Comparison of ENCODE assay signal across 11 mouse cellular contexts in genomic region chr7:97740948-97741347, GRCm38 (mm10). TPM values are rescaled to one million over a fixed set of nuclear protein-coding genes. Genes with fewer than 3 reads are reported as not detected.
DNase-seq lines count a peak whose midpoint lies in the region; ATAC-seq lines count a peak whose summit lies in the region.
"Had no signal": no experiment of that assay in that cellular context is flagged by ENCODE, and none has a peak within 500 bp of the region (broad histone marks: within the 10 kb centered on the region; RNA-seq: fewer than 3 reads in every experiment).

No protein-coding gene starts in this region.

- no peak for ATAC-seq in heart, embryonic 12.5 days (ENCODE audit: insufficient number of reproducible peaks, low FRiP score)

- H3K9me3 ChIP-seq in limb, embryonic 10.5 days (replicated peaks): no peaks in the 10 kb centered on the region
- no peaks in the 10 kb centered on the region for H3K9me3 ChIP-seq in heart, embryonic 12.5 days (replicated peaks)

- H3K27ac ChIP-seq in limb, embryonic 10.5 days: no peak overlapping the region
- H3K27ac ChIP-seq in heart, embryonic 12.5 days (ENCODE audit: poor library complexity, severe bottlenecking): no peak overlapping the region

- peaks cover 19% of the 10 kb centered on the region for H3K4me1 ChIP-seq in limb, embryonic 10.5 days
- H3K4me1 ChIP-seq in heart, embryonic 12.5 days (replicated peaks): peaks cover 9% of the 10 kb centered on the region

- DNase-seq in 3T3-L1 (ENCODE audit: low read depth, low spot score): peak; percentile 37
- DNase-seq in adrenal gland, adult 18-20 months (ENCODE audit: low spot score in 2 of 2): peak; percentile 34 to 40
- peak; percentile 40 for DNase-seq in limb, embryonic 10.5 days (ENCODE audit: low spot score)
- peak; percentile 33 for DNase-seq in lung, postnatal 25 days (ENCODE audit: low spot score)
- DNase-seq in layer of hippocampus, postnatal 25 days (ENCODE audit: extremely low spot score in 1 of 2, low spot score in 1 of 2): no peak
- no peak for DNase-seq in thymus, adult 18-20 months
- DNase-seq: cerebellum, postnatal 25 days; gastrocnemius, postnatal 10 days; heart, postnatal 4 days; right cerebral cortex, postnatal 14 days had no signal

- H3K36me3 ChIP-seq in limb, embryonic 10.5 days: no peaks in the 10 kb centered on the region
- H3K36me3 ChIP-seq in heart, embryonic 12.5 days: no peaks in the 10 kb centered on the region

- peaks cover 14% of the 10 kb centered on the region; the same call in 1 of the 2 replicates for H3K27me3 ChIP-seq in limb, embryonic 10.5 days (ENCODE audit: low read depth, poor library complexity, severe bottlenecking)
- 0 out of 2 replicates have a peak, but pooled peaks cover under 1% of the 10 kb centered on the region for H3K27me3 ChIP-seq in heart, embryonic 12.5 days (replicated peaks)

- H3K4me3 ChIP-seq in limb, embryonic 10.5 days: no peak overlapping the region
- no peak overlapping the region for H3K4me3 ChIP-seq in heart, embryonic 12.5 days

- WGBS in limb, embryonic 10.5 days: 75% methylated on average over 10 of the region's 10 CpGs
- WGBS in heart, embryonic 12.5 days: 77% methylated on average over 10 of the region's 10 CpGs

- no peak overlapping the region for H3K4me2 ChIP-seq in heart, embryonic 12.5 days

- no peak overlapping the region for H3K9ac ChIP-seq in heart, embryonic 12.5 days

RNA-seq across cellular contexts. Expression of gene Aqp11, which starts 2.9 kb away (rescaled TPM):
- total RNA-seq in adrenal gland, adult 18-20 months (2021): 1 to 10 TPM; 2.8 to 3.8 TPM
- 2.8 and 2.9 TPM in 2 replicates for polyA plus RNA-seq in limb, embryonic 10.5 days (2016; fragmentation: Nextera tagmentation; extraction: Ambion mirVana)
- 10 to 100 TPM; 39.7 to 43.8 TPM for total RNA-seq in layer of hippocampus, postnatal 25 days (2021)
- 2.5 TPM in 2 replicates for polyA plus RNA-seq in heart, embryonic 12.5 days (2016; fragmentation: Nextera tagmentation; extraction: Ambion mirVana)

RNA-seq across cellular contexts. Expression of gene Clns1a, which starts 44.5 kb away (rescaled TPM):
- 10 to 100 TPM; 47.4 to 53.8 TPM for total RNA-seq in adrenal gland, adult 18-20 months (2021)
- polyA plus RNA-seq in limb, embryonic 10.5 days (2016; fragmentation: Nextera tagmentation; extraction: Ambion mirVana): 314 and 345 TPM in 2 replicates
- total RNA-seq in layer of hippocampus, postnatal 25 days (2021): 10 to 100 TPM; 80.3 to 91.2 TPM
- polyA plus RNA-seq in heart, embryonic 12.5 days (2016; fragmentation: Nextera tagmentation; extraction: Ambion mirVana): 103 and 106 TPM in 2 replicates

RNA-seq across cellular contexts. Expression of gene Pak1, which starts 47.4 kb away (rescaled TPM):
- 10 to 100 TPM; 26.9 to 31.3 TPM for total RNA-seq in adrenal gland, adult 18-20 months (2021)
- 26.5 and 29.8 TPM in 2 replicates for polyA plus RNA-seq in limb, embryonic 10.5 days (2016; fragmentation: Nextera tagmentation; extraction: Ambion mirVana)
- total RNA-seq in layer of hippocampus, postnatal 25 days (2021): 100 to 1,000 TPM; 213 to 237 TPM
- 5.7 TPM in 2 replicates for polyA plus RNA-seq in heart, embryonic 12.5 days (2016; fragmentation: Nextera tagmentation; extraction: Ambion mirVana)

Comparison
In these comparisons a context has a peak if more than half of its experiments do, and no peak if none do; other contexts are left out.
1. DNase-seq: peak in 3T3-L1 (single experiment), adrenal gland, adult 18-20 months (2 of 2), limb, embryonic 10.5 days (single experiment) and lung, postnatal 25 days (single experiment); none in layer of hippocampus, postnatal 25 days (0 of 2) and thymus, adult 18-20 months (0 of 2).
2. RNA of gene Aqp11, which starts 2.9 kb away (total RNA-seq): 39.7 to 43.8 TPM in layer of hippocampus, postnatal 25 days; 2.8 to 3.8 TPM in adrenal gland, adult 18-20 months; every median in the first group is over 4 times any median in the second.
3. RNA of gene Pak1, which starts 47.4 kb away (total RNA-seq): 213 to 237 TPM in layer of hippocampus, postnatal 25 days; 26.9 to 31.3 TPM in adrenal gland, adult 18-20 months; every median in the first group is over 4 times any median in the second.